Mouse (Mus musculus) MEL (cell line): ENCODE measurements at regions not wholly inside any gene's neighbourhood (a gene's known extent, or its start where the extent isn't known, plus 50 kb on each side); places are given as distances from the start of the nearest gene placed in this dataset.

ENCODE experiments used
- DNase-seq: peaks from one replicate; pipeline ENCODE4 v3.0.0; 2011; ENCODE audit warnings: low read depth, low spot score
- H3K27ac ChIP-seq: 2 replicates; pipeline ENCODE4 v1.5.1; 2012; ENCODE audit warnings: low read depth, mild to moderate bottlenecking, control low read depth, low read length, moderate library complexity; ENCODE audit not compliant: control insufficient read depth
- H3K27me3 ChIP-seq, 2 experiments: fragments of 150-350 bp in 1 of 2; sonication (generic) in 1 of 2; 2 replicates each; pipeline ENCODE4 v1.6.1; 2012; ENCODE audit warnings: low read length in 2 of 2, mild to moderate bottlenecking in 2 of 2, improper control_type of control experiment in 1 of 2, moderate library complexity in 1 of 2; ENCODE audit not compliant: insufficient read depth in 2 of 2, control insufficient read depth in 1 of 2
- H3K36me3 ChIP-seq, 2 experiments: 2 replicates each; pipeline ENCODE4 v1.6.1; 2012 to 2014; ENCODE audit warnings: low read length in 2 of 2, improper control_type of control experiment in 1 of 2, inconsistent platforms in 1 of 2, mild to moderate bottlenecking in 1 of 2; ENCODE audit not compliant: insufficient read depth in 2 of 2, control insufficient read depth in 1 of 2
- H3K4me1 ChIP-seq, 2 experiments: fragments of 150-350 bp in 1 of 2; sonication (generic) in 1 of 2; 2 replicates each; pipeline ENCODE4 v1.6.1; 2012; ENCODE audit warnings: low read length in 2 of 2, improper control_type of control experiment in 1 of 2, mild to moderate bottlenecking in 1 of 2; ENCODE audit not compliant: insufficient read depth in 2 of 2, control insufficient read depth in 1 of 2
- H3K4me3 ChIP-seq, 2 experiments: fragments of 150-350 bp in 1 of 2; sonication (generic) in 1 of 2; 2 replicates each; pipeline ENCODE4 v1.5.1; 2012; ENCODE audit warnings: low read depth in 2 of 2, low read length in 2 of 2, mild to moderate bottlenecking in 2 of 2, moderate library complexity in 2 of 2, control low read depth in 1 of 2, improper control_type of control experiment in 1 of 2; ENCODE audit not compliant: control insufficient read depth in 1 of 2, insufficient read depth in 1 of 2
- H3K79me2 ChIP-seq: 2 replicates; pipeline ENCODE4 v1.6.1; 2012; ENCODE audit warnings: mild to moderate bottlenecking, low read length, moderate library complexity; ENCODE audit not compliant: control insufficient read depth, poor library complexity, insufficient read depth
- H3K9ac ChIP-seq: 2 replicates; pipeline ENCODE4 v1.6.1; 2012; ENCODE audit warnings: low read depth, mild to moderate bottlenecking, control low read depth, low read length, moderate library complexity; ENCODE audit not compliant: control insufficient read depth, poor library complexity, severe bottlenecking
- H3K9me3 ChIP-seq: fragments of 150-350 bp; sonication (generic); replicated peaks from 2 replicates; pipeline ENCODE4 v1.6.1; 2012; ENCODE audit warnings: mild to moderate bottlenecking, low read length, improper control_type of control experiment, moderate library complexity; ENCODE audit not compliant: insufficient read depth
- CHD2 ChIP-seq: IDR thresholded peaks from 2 replicates; pipeline ENCODE4 v1.6.1; 2011; ENCODE audit warnings: low read length, improper control_type of control experiment
- E2F4 ChIP-seq: IDR thresholded peaks from 2 replicates; pipeline ENCODE4 v1.6.1; 2011; ENCODE audit warnings: low read depth, low read length, improper control_type of control experiment, borderline replicate concordance
- ELF1 ChIP-seq: IDR thresholded peaks from 2 replicates; pipeline ENCODE4 v1.6.1; 2014; ENCODE audit warnings: low read depth, mild to moderate bottlenecking, inconsistent platforms, low read length, improper control_type of control experiment, moderate library complexity
- EP300 ChIP-seq, 2 experiments: IDR thresholded peaks; 2 replicates each; pipeline ENCODE4 v1.6.1; 2011; ENCODE audit warnings: improper control_type of control experiment in 2 of 2, low read length in 2 of 2, low read depth in 1 of 2, mild to moderate bottlenecking in 1 of 2
- ETS1 ChIP-seq: IDR thresholded peaks from 2 replicates; pipeline ENCODE4 v1.6.1; 2012; ENCODE audit warnings: low read depth, mild to moderate bottlenecking, inconsistent platforms, low read length, improper control_type of control experiment, moderate library complexity
- GABPA ChIP-seq: IDR thresholded peaks from 2 replicates; pipeline ENCODE4 v1.6.1; 2012; ENCODE audit warnings: low read depth, mild to moderate bottlenecking, inconsistent platforms, low read length, improper control_type of control experiment, moderate library complexity
- GATA1 ChIP-seq: IDR thresholded peaks from 2 replicates; pipeline ENCODE4 v1.6.1; 2011; ENCODE audit warnings: low read depth, low read length, improper control_type of control experiment
- HCFC1 ChIP-seq: IDR thresholded peaks from 2 replicates; pipeline ENCODE4 v1.6.1; 2012; ENCODE audit warnings: low read depth, mild to moderate bottlenecking, inconsistent platforms, low read length, improper control_type of control experiment, moderate library complexity
- JUND ChIP-seq: IDR thresholded peaks from 2 replicates; pipeline ENCODE4 v1.6.1; 2011; ENCODE audit warnings: low read depth, mild to moderate bottlenecking, improper control_type of control experiment, low read length
- KAT2A ChIP-seq: conservative IDR thresholded peaks from 2 replicates; pipeline ENCODE4 v1.6.1; 2012; ENCODE audit warnings: low read depth, low read length, improper control_type of control experiment, inconsistent platforms
- MAFK ChIP-seq: IDR thresholded peaks from 2 replicates; pipeline ENCODE4 v1.6.1; 2011; ENCODE audit warnings: low read depth, mild to moderate bottlenecking, low read length, improper control_type of control experiment, borderline replicate concordance
- MAX ChIP-seq: IDR thresholded peaks from 2 replicates; pipeline ENCODE4 v1.6.1; 2011; ENCODE audit warnings: low read length, improper control_type of control experiment
- MAZ ChIP-seq: IDR thresholded peaks from 2 replicates; pipeline ENCODE4 v1.6.1; 2012; ENCODE audit warnings: low read depth, mild to moderate bottlenecking, inconsistent platforms, low read length, improper control_type of control experiment
- MXI1 ChIP-seq: IDR thresholded peaks from 2 replicates; pipeline ENCODE4 v1.6.1; 2011; ENCODE audit warnings: mild to moderate bottlenecking, low read depth, low read length, improper control_type of control experiment
- MYC ChIP-seq: IDR thresholded peaks from 2 replicates; pipeline ENCODE4 v1.6.1; 2011; ENCODE audit warnings: low read depth, mild to moderate bottlenecking, low read length, improper control_type of control experiment, moderate library complexity
- NELFE ChIP-seq: IDR thresholded peaks from 2 replicates; pipeline ENCODE4 v1.6.1; 2011; ENCODE audit warnings: low read depth, low read length, improper control_type of control experiment
- NRF1 ChIP-seq: IDR thresholded peaks from 2 replicates; pipeline ENCODE4 v1.6.1; 2014; ENCODE audit warnings: low read depth, mild to moderate bottlenecking, inconsistent platforms, low read length, improper control_type of control experiment, moderate library complexity; ENCODE audit not compliant: poor library complexity, insufficient read depth, severe bottlenecking
- POLR2A ChIP-seq, 2 experiments: IDR thresholded peaks; 2 replicates each; pipeline ENCODE4 v1.6.1; 2011 to 2012; ENCODE audit warnings: low read length in 2 of 2, mild to moderate bottlenecking in 2 of 2, control low read depth in 1 of 2, improper control_type of control experiment in 1 of 2, low read depth in 1 of 2, moderate library complexity in 1 of 2; ENCODE audit not compliant: control insufficient read depth in 1 of 2, insufficient read depth in 1 of 2, poor library complexity in 1 of 2
- POLR2AphosphoS2 ChIP-seq: IDR thresholded peaks from 2 replicates; pipeline ENCODE4 v1.6.1; 2011; ENCODE audit warnings: low read length, improper control_type of control experiment
- POLR2AphosphoS5 ChIP-seq: IDR thresholded peaks from 2 replicates; pipeline ENCODE4 v1.6.1; 2012; ENCODE audit warnings: low read depth, borderline replicate concordance, mild to moderate bottlenecking, inconsistent platforms, low read length, moderate library complexity, mixed read lengths
- RAD21 ChIP-seq: IDR thresholded peaks from 2 replicates; pipeline ENCODE4 v1.6.1; 2011; ENCODE audit warnings: mild to moderate bottlenecking, low read depth, low read length, improper control_type of control experiment
- RCOR1 ChIP-seq: IDR thresholded peaks from 2 replicates; pipeline ENCODE4 v1.6.1; 2012; ENCODE audit warnings: low read depth, mild to moderate bottlenecking, inconsistent platforms, low read length, improper control_type of control experiment
- SIN3A ChIP-seq: IDR thresholded peaks from 2 replicates; pipeline ENCODE4 v1.6.1; 2012; ENCODE audit warnings: low read length, improper control_type of control experiment, inconsistent platforms
- TAL1 ChIP-seq: IDR thresholded peaks from 2 replicates; pipeline ENCODE4 v1.6.1; 2012; ENCODE audit warnings: mild to moderate bottlenecking, inconsistent platforms, low read length, moderate library complexity, mixed read lengths
- TBP ChIP-seq: IDR thresholded peaks from 2 replicates; pipeline ENCODE4 v1.8.0; 2011; ENCODE audit warnings: low read depth, low read length, improper control_type of control experiment
- TCF12 ChIP-seq: IDR thresholded peaks from 2 replicates; pipeline ENCODE4 v1.6.1; 2014; ENCODE audit warnings: low read depth, mild to moderate bottlenecking, inconsistent platforms, low read length, improper control_type of control experiment, moderate library complexity
- USF2 ChIP-seq, 2 experiments: IDR thresholded peaks; 2 replicates each; pipeline ENCODE4 v1.6.1; 2011 to 2012; ENCODE audit warnings: improper control_type of control experiment in 2 of 2, low read length in 2 of 2, borderline replicate concordance in 1 of 2, inconsistent platforms in 1 of 2, low read depth in 1 of 2, mild to moderate bottlenecking in 1 of 2; ENCODE audit not compliant: insufficient read depth in 1 of 2
- ZC3H11A ChIP-seq: IDR thresholded peaks from 2 replicates; pipeline ENCODE4 v1.6.1; 2012; ENCODE audit warnings: low read depth, mild to moderate bottlenecking, inconsistent platforms, low read length, improper control_type of control experiment
- ZMIZ1 ChIP-seq: IDR thresholded peaks from 2 replicates; pipeline ENCODE4 v1.6.1; 2012; ENCODE audit warnings: low read depth, mild to moderate bottlenecking, inconsistent platforms, low read length, improper control_type of control experiment, moderate library complexity

DNA sequence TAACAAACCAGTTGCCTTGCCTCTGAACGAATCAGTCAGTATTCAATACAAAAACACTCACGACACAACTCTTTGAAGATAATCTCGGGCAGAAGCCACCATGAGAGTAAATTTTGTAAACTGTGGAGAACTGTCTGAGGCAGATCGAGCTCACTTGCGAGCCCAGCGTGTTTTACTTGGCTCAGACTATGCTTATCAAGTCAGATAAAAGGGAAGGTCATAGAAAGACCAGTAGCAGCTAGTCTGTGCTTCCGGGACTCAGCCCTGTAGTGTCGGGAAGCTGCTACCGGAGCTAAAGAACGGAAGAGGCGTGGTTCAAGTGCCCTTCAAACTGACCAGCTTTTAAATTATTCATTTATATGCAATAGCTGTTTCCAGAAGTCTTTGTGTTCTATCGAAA lies 105.9 kb upstream of the Avpr1a start:
- H3K79me2 ChIP-seq, result no peaks in the 10 kb centered on the region
- no peak for DNase-seq
- no peaks in the 10 kb centered on the region for H3K36me3 ChIP-seq
- no peaks in the 10 kb centered on the region for H3K4me1 ChIP-seq
- H3K4me3 ChIP-seq, result no peak overlapping the region
- no peaks in the 10 kb centered on the region for H3K9me3 ChIP-seq
- TF ChIP-seq POLR2A (IDR thresholded peaks at IDR 0.05; ENCODE audit: control insufficient read depth in 1 of 2, insufficient read depth in 1 of 2, low read depth in 1 of 2, low read length in 2 of 2, poor library complexity in 1 of 2), result no peak
- TF ChIP-seq RCOR1, result no peak
- TF ChIP-seq E2F4, result no peak
- no peak for TF ChIP-seq TCF12
- TF ChIP-seq CHD2, result no peak
- no peak for TF ChIP-seq RAD21
- no peak for TF ChIP-seq NELFE
- no peak for TF ChIP-seq MAFK
- no peak for TF ChIP-seq POLR2AphosphoS5
- TF ChIP-seq ETS1, result no peak
- no peak for TF ChIP-seq GABPA
- no peak for TF ChIP-seq MAX
- no peak for TF ChIP-seq EP300 (IDR thresholded peaks at IDR 0.05; ENCODE audit: low read depth in 1 of 2, low read length in 2 of 2)
- TF ChIP-seq ELF1, result no peak
- TF ChIP-seq JUND, result no peak
- no peak for TF ChIP-seq SIN3A
- no peak for TF ChIP-seq MXI1
- no peak for TF ChIP-seq HCFC1
- TF ChIP-seq ZMIZ1, result no peak
- no peak for TF ChIP-seq TAL1
- no peak overlapping the region for H3K9ac ChIP-seq
- no peak overlapping the region for H3K27ac ChIP-seq
- no peaks in the 10 kb centered on the region for H3K27me3 ChIP-seq

DNA sequence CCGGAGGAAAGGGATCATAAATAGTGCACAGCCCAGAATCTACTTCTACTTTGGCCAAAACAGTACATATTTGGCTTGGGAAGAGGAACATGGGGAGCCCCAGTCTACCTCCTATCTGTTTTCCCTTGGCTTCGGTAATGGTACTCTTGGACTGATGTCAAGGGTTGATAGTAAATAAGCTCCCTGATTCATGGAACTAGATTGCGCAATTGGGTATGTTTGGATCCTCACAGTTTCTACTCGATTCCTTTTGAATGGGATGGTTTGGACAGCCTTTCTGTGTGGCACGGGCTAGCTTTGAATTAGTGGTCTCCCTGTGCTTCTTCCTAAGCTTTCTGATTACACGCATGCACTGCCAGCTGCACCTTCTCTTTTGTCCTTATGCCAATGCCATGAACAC lies 121.4 kb upstream of the Avpr1a start:
- H3K4me3 ChIP-seq, result no peak overlapping the region
- DNase-seq, result no peak
- H3K27ac ChIP-seq, result no peak overlapping the region
- TF ChIP-seq MYC (no peak), TBP (no peak), TCF12 (no peak), MXI1 (no peak), NRF1 (no peak), ELF1 (no peak), MAX (no peak), JUND (no peak), GATA1 (no peak), POLR2AphosphoS2 (no peak), GABPA (no peak), RAD21 (no peak), E2F4 (no peak), MAZ (no peak), SIN3A (no peak), USF2 (IDR thresholded peaks at IDR 0.05; ENCODE audit: borderline replicate concordance in 1 of 2, insufficient read depth in 1 of 2, low read depth in 1 of 2, low read length in 2 of 2) (no peak), KAT2A (no peak), MAFK (no peak), ZC3H11A (no peak)
- no peaks in the 10 kb centered on the region for H3K79me2 ChIP-seq
- no peaks in the 10 kb centered on the region for H3K36me3 ChIP-seq
- H3K9ac ChIP-seq, result no peak overlapping the region
- no peaks in the 10 kb centered on the region for H3K27me3 ChIP-seq
- H3K4me1 ChIP-seq, result no peaks in the 10 kb centered on the region
- no peaks in the 10 kb centered on the region for H3K9me3 ChIP-seq
